Mouse (Mus musculus) ES-Bruce4 (cell line): ENCODE measurements around the gene Adpgk. TPM values are rescaled to one million over a fixed set of nuclear protein-coding genes. Genes with fewer than 3 reads are reported as not detected.

Source experiments
- H3K27ac ChIP-seq: 2 replicates; pipeline ENCODE4 v1.5.1; 2012; ENCODE audit warnings: low read length, inconsistent platforms; ENCODE audit not compliant: insufficient read depth
- H3K27me3 ChIP-seq: 2 replicates; pipeline ENCODE4 v1.6.1; 2012; ENCODE audit warnings: mild to moderate bottlenecking, low read length, inconsistent platforms; ENCODE audit not compliant: control insufficient read depth, poor library complexity, insufficient read depth, severe bottlenecking
- H3K36me3 ChIP-seq: 2 replicates; pipeline ENCODE4 v1.6.1; 2012; ENCODE audit warnings: inconsistent platforms, mild to moderate bottlenecking, low read length, moderate library complexity; ENCODE audit not compliant: control insufficient read depth, poor library complexity, insufficient read depth, severe bottlenecking
- H3K4me1 ChIP-seq: one replicate; pipeline ENCODE4 v1.8.1; 2011; ENCODE audit warnings: low read length; ENCODE audit not compliant: control insufficient read depth, insufficient read depth
- H3K4me3 ChIP-seq: 2 replicates; pipeline ENCODE4 v1.5.1; 2011; ENCODE audit warnings: low read depth, mild to moderate bottlenecking, low read length
- H3K9ac ChIP-seq: 2 replicates; pipeline ENCODE4 v1.6.1; 2012; ENCODE audit warnings: low read depth, mild to moderate bottlenecking, inconsistent platforms; ENCODE audit not compliant: poor library complexity, severe bottlenecking
- H3K9me3 ChIP-seq: replicated peaks from 2 replicates; pipeline ENCODE4 v1.6.1; 2012; ENCODE audit warnings: mild to moderate bottlenecking, low read length, inconsistent platforms; ENCODE audit not compliant: control insufficient read depth, poor library complexity, insufficient read depth, severe bottlenecking
- CTCF ChIP-seq: IDR thresholded peaks from one replicate; pipeline ENCODE4 v1.8.1; 2011; ENCODE audit warnings: low read depth, low read length
- EP300 ChIP-seq: IDR thresholded peaks from 2 replicates; pipeline ENCODE4 v1.6.1; 2011; ENCODE audit warnings: low read depth, low read length; ENCODE audit not compliant: insufficient read depth
- POLR2A ChIP-seq: IDR thresholded peaks from one replicate; pipeline ENCODE4 v1.8.1; 2011; ENCODE audit warnings: low read length; ENCODE audit not compliant: insufficient read depth
- polyA plus RNA-seq: library from polyadenylated mRNA; stranded (reverse); fragments of >200 nt; gene quantifications from 2 replicates; pipeline ENCODE4 v1.2.4, GENCODE M21; 2011; ENCODE audit warnings: low read depth; ENCODE audit not compliant: missing spikeins, insufficient read depth, insufficient read length

The Adpgk gene
- polyA plus RNA-seq, 1 experiment, result 44.0 TPM

DNA sequence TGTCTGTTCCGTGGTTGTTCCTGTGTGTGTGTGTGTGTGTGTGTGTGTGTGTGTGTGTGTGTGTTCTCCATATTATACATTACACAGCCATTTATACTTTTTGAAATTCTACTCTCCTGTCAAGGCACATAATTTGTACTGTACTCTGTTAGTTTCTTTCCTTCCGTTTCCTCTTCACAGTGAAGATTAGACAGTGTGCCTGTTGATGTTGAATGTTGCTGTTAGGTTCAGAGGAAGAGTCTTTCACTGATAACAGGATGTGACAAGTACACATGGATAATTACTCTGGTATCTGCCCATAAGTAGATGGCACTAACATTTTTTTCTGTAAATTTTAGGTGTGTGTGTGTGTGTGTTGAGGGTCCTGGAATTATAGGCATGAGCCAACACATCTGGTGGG is 5.1 kb downstream of the Adpgk start:
- Histone ChIP-seq H3K4me3 (no peak overlapping the region), H3K27me3 (no peaks in the 10 kb centered on the region; the same call in 1 of the 2 replicates), H3K36me3 (peaks cover 49% of the 10 kb centered on the region), H3K9me3 (no peaks in the 10 kb centered on the region), H3K4me1 (no peaks in the 10 kb centered on the region), H3K27ac (no peak overlapping the region), H3K9ac (no peak overlapping the region)
- TF ChIP-seq EP300, result no peak
- no peak for TF ChIP-seq POLR2A
- no peak for TF ChIP-seq CTCF

- peaks cover 52% of the 10 kb centered on the region for H3K36me3 ChIP-seq
- no peak overlapping the region for H3K9ac ChIP-seq
Observed at GRCm38 (mm10) chr9:59307890-59308289, 16.5 kb downstream of the Adpgk start.

GRCm38 (mm10) chr9:59310582-59311283 is 19.4 kb downstream of the Adpgk start:
- Histone ChIP-seq H3K27me3 (no peaks in the 10 kb centered on the region), H3K4me3 (no peak overlapping the region), H3K9me3 (0 out of 2 replicates have a peak, but pooled peaks cover 2% of the 10 kb centered on the region), H3K9ac (no peak overlapping the region), H3K27ac (no peak overlapping the region), H3K4me1 (no peaks in the 10 kb centered on the region), H3K36me3 (peaks cover 62% of the 10 kb centered on the region)
- no peak for TF ChIP-seq CTCF

More at GRCm38 (mm10) chr9:59307890-59308289, 16.5 kb downstream of the Adpgk start:
- TF ChIP-seq CTCF (no peak), EP300 (no peak), POLR2A (no peak)
- Histone ChIP-seq H3K27ac (no peak overlapping the region), H3K9me3 (0 out of 2 replicates have a peak, but pooled peaks cover 2% of the 10 kb centered on the region), H3K4me1 (no peaks in the 10 kb centered on the region), H3K4me3 (no peak overlapping the region), H3K27me3 (no peaks in the 10 kb centered on the region)

- no peaks in the 10 kb centered on the region for H3K4me1 ChIP-seq
- H3K9me3 ChIP-seq, result no peaks in the 10 kb centered on the region
- peaks cover 63% of the 10 kb centered on the region for H3K36me3 ChIP-seq
- no peaks in the 10 kb centered on the region for H3K27me3 ChIP-seq
- no peak overlapping the region for H3K9ac ChIP-seq
- no peak for TF ChIP-seq POLR2A
- no peak for TF ChIP-seq EP300
- TF ChIP-seq CTCF, result no peak
- H3K27ac ChIP-seq, result no peak overlapping the region
- H3K4me3 ChIP-seq, result no peak overlapping the region
Observed at GRCm38 (mm10) chr9:59311284-59311670, 19.9 kb downstream of the Adpgk start.

DNA sequence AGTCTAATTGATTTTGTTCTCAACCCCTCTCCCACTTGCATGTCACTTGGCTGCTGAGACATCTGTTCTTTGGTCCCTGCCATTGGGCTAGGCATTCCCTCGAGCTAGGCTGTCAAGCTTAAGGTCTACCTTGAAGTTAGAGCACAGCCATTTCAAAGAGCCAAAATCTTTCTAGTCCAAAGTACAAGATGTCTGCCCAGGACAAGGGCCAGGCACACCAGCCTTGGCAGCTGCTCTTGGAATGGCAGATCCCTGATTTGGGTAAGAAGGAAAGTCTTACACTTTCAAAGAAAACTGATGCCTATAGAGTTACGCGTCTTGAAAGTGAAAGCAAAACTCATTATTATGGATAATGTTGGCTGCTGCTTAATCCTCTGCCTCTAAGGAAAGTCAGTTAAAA is 24.8 kb downstream of the Adpgk start:
- H3K4me1 ChIP-seq, result no peaks in the 10 kb centered on the region
- H3K27ac ChIP-seq, result no peak overlapping the region
- H3K27me3 ChIP-seq, result no peaks in the 10 kb centered on the region
- no peak for TF ChIP-seq CTCF
- no peak overlapping the region for H3K9ac ChIP-seq
- no peaks in the 10 kb centered on the region for H3K9me3 ChIP-seq
- H3K4me3 ChIP-seq, result no peak overlapping the region
- H3K36me3 ChIP-seq, result peaks cover 41% of the 10 kb centered on the region

- H3K27me3 ChIP-seq, result no peaks in the 10 kb centered on the region
- H3K9ac ChIP-seq, result no peak overlapping the region
- no peaks in the 10 kb centered on the region for H3K4me1 ChIP-seq
- no peak overlapping the region for H3K27ac ChIP-seq
- TF ChIP-seq CTCF, result no peak
- no peak for TF ChIP-seq EP300
- no peak for TF ChIP-seq POLR2A
- no peaks in the 10 kb centered on the region for H3K9me3 ChIP-seq
- H3K36me3 ChIP-seq, result peaks cover 30% of the 10 kb centered on the region
- no peak overlapping the region for H3K4me3 ChIP-seq
Observed at GRCm38 (mm10) chr9:59324351-59324750, 33.0 kb downstream of the Adpgk start.
